Mouse (Mus musculus): ENCODE measurements around the gene Rom1.

DNA sequence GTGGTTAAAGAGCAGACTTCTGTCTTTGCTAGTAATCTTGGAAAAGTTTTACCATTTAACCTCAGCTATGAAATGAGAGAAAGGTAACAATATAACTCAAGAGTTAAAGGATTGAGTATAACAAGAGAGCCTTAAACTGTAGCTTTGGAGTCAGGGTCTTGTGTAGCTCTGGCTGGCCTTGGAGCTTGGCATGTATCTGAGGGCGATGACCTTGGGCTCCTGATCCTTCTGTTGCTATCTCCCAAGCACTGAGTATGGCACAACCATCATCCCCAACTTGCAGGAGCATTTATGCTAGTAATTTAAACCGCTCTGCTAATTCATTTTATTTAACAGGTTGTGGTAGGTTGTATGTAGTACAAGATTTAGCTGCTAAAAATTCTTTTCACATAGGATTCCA, 46.3 kb upstream of the Rom1 start:
- TF ChIP-seq GATA1 (IDR thresholded peaks at IDR 0.05; ENCODE audit: borderline replicate concordance, low read length) (no peak), FLI1 (IDR thresholded peaks at IDR 0.05; ENCODE audit: low read length) (no peak)

Measured in megakaryocyte, embryonic 14.5 days (primary cell).